Mouse (Mus musculus) layer of hippocampus, postnatal 25 days (tissue): ENCODE results near the gene Pex16. TPM values are rescaled to one million over a fixed set of nuclear protein-coding genes. Genes with fewer than 3 reads are reported as not detected.

Experiments
- DNase-seq, 2 experiments: peaks; one replicate each; pipeline ENCODE4 v3.0.0; 2022; ENCODE audit warnings: mixed read lengths in 2 of 2, low spot score in 1 of 2; ENCODE audit errors: extremely low spot score in 1 of 2
- total RNA-seq, 2 experiments: library from RNA; stranded (reverse); gene quantifications; 2 replicates each; pipeline ENCODE4 v1.2.3; 2021

The Pex16 gene
- total RNA-seq, result 10 to 100 TPM; 31.7 to 35.5 TPM

- DNase-seq, result no peak
Measured at GRCm38 (mm10) chr2:92374514-92374913, at the start of gene Pex16, which contains the start of gene Large2. TSS of gene Pex16 (plus strand) at chr2:92374676. TSS of gene Large2 (minus strand) at chr2:92374869.

- DNase-seq, result no peak
Measured at GRCm38 (mm10) chr2:92325676-92326075, 48.8 kb upstream of the Pex16 start.

GRCm38 (mm10) chr2:92326221-92326620 lies 48.3 kb upstream of the Pex16 start:
- DNase-seq, result no peak

- no peak for DNase-seq
Measured at GRCm38 (mm10) chr2:92327601-92328000, 46.9 kb upstream of the Pex16 start.

GRCm38 (mm10) chr2:92328206-92328605 lies 46.3 kb upstream of the Pex16 start:
- no peak for DNase-seq

GRCm38 (mm10) chr2:92330840-92331239 lies 43.6 kb upstream of the Pex16 start:
- no peak for DNase-seq

- no peak for DNase-seq
Measured at GRCm38 (mm10) chr2:92331410-92331809, 43.1 kb upstream of the Pex16 start.

GRCm38 (mm10) chr2:92331871-92332270 lies 42.6 kb upstream of the Pex16 start:
- no peak for DNase-seq

GRCm38 (mm10) chr2:92342418-92342817 lies 32.1 kb upstream of the Pex16 start:
- DNase-seq, result no peak

GRCm38 (mm10) chr2:92347191-92347590 lies 27.3 kb upstream of the Pex16 start:
- DNase-seq, result no peak

GRCm38 (mm10) chr2:92349589-92350425 lies 24.7 kb upstream of the Pex16 start:
- no peak for DNase-seq

GRCm38 (mm10) chr2:92350686-92351085 lies 23.8 kb upstream of the Pex16 start:
- DNase-seq, result no peak

GRCm38 (mm10) chr2:92353402-92353801 lies 21.1 kb upstream of the Pex16 start:
- DNase-seq, result no peak

GRCm38 (mm10) chr2:92354224-92354623 lies 20.3 kb upstream of the Pex16 start:
- DNase-seq, result no peak

GRCm38 (mm10) chr2:92359301-92359700 lies 15.2 kb upstream of the Pex16 start:
- no peak for DNase-seq

GRCm38 (mm10) chr2:92360186-92360823 lies 14.2 kb upstream of the Pex16 start:
- no peak for DNase-seq

- no peak for DNase-seq
Measured at GRCm38 (mm10) chr2:92360893-92361292, 13.6 kb upstream of the Pex16 start.

GRCm38 (mm10) chr2:92361795-92362194 lies 12.7 kb upstream of the Pex16 start:
- no peak for DNase-seq

- no peak for DNase-seq
Measured at GRCm38 (mm10) chr2:92362571-92363228, 11.8 kb upstream of the Pex16 start.

GRCm38 (mm10) chr2:92364086-92364485 lies 10.4 kb upstream of the Pex16 start:
- DNase-seq, result no peak

GRCm38 (mm10) chr2:92365568-92365967 lies 8.9 kb upstream of the Pex16 start:
- DNase-seq, result no peak
